Mouse (Mus musculus) neural tube, embryonic 14.5 days (tissue): ENCODE data around the gene Krtap19-2. TPM values are rescaled to one million over a fixed set of nuclear protein-coding genes. Genes with fewer than 3 reads are reported as not detected.

Source experiments
- ATAC-seq: fragments of 200-750 bp; cut with Nextera tagmentation; 2 replicates; pipeline ENCODE4 v1.8.0; 2017; ENCODE audit warnings: low read depth, mild to moderate bottlenecking, moderate TSS enrichment, moderate library complexity
- H3K27ac ChIP-seq: fragments of 300-500 bp; sonication (generic); 2 replicates; pipeline ENCODE4 v1.5.1; 2014; ENCODE audit warnings: low read depth, mild to moderate bottlenecking, control low read depth, low read length, moderate library complexity, mixed read lengths
- H3K27me3 ChIP-seq: fragments of 300-500 bp; sonication (generic); 2 replicates; pipeline ENCODE4 v1.6.1; 2014; ENCODE audit warnings: low read length; ENCODE audit not compliant: control insufficient read depth, insufficient read depth
- H3K36me3 ChIP-seq: fragments of 300-500 bp; sonication (generic); 2 replicates; pipeline ENCODE4 v1.6.1; 2014; ENCODE audit warnings: low read length, mixed read lengths; ENCODE audit not compliant: control insufficient read depth, insufficient read depth
- H3K4me1 ChIP-seq: fragments of 300-500 bp; sonication (generic); 2 replicates; pipeline ENCODE4 v1.6.1; 2014; ENCODE audit warnings: low read length; ENCODE audit not compliant: control insufficient read depth, insufficient read depth
- H3K4me2 ChIP-seq: fragments of 300-500 bp; sonication (generic); 2 replicates; pipeline ENCODE4 v1.6.1; 2014; ENCODE audit warnings: mild to moderate bottlenecking, low read depth, low read length, control low read depth
- H3K4me3 ChIP-seq: fragments of 300-500 bp; sonication (generic); 2 replicates; pipeline ENCODE4 v1.5.1; 2014; ENCODE audit warnings: low read depth, low read length, control low read depth, mixed read lengths
- H3K9ac ChIP-seq: fragments of 300-500 bp; sonication (generic); replicated peaks from 2 replicates; pipeline ENCODE4 v1.6.1; 2014; ENCODE audit warnings: low read depth, mild to moderate bottlenecking, control low read depth, low read length, mixed read lengths
- H3K9me3 ChIP-seq: fragments of 300-500 bp; sonication (generic); 2 replicates; pipeline ENCODE4 v1.6.1; 2016; ENCODE audit warnings: low read length; ENCODE audit not compliant: control insufficient read depth
- WGBS: fragments of 180-500 bp; shearing (Covaris S2); extraction: QIAGEN DNeasy Blood & Tissue Kit; methylation state at CpG from one replicate; pipeline ENCODE4 v1.1.7; 2014; 5-methylcytosine and 5-hydroxymethylcytosine counted together
- polyA plus RNA-seq: library from polyadenylated mRNA; unstranded; fragments of >200 nt; fragmentation: Nextera tagmentation; extraction: Ambion mirVana; gene quantifications from 2 replicates; pipeline ENCODE4 v1.2.1, GENCODE M21; 2014

Krtap19-2 gene
- not detected in 2 replicates for polyA plus RNA-seq

DNA sequence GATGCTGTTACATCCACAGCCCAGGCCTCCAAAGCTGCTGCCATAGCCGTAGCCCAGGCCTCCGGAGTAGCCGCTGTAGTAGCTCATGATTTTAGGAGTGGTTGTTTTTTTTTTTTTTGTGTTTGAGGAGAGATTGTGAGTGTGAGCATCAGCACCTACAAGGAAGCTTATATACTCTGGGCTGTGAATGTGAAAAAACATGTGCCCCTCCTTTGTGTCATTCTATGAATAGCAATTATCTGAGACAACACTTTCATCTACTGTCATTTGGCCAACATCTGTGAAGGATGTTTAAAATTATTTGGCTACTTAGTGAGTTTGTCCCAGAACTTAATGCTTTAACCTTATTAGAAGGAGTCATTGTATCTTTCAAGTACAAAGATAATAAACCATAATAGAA lies at the start of gene Krtap19-2:
Krtap19-2 (minus strand) TSS at position 101 of the 400 bp plus-strand sequence.
- ATAC-seq: no peak
- Histone ChIP-seq H3K27me3 (no peaks in the 10 kb centered on the region), H3K4me2 (no peak within 1 kb of the TSS), H3K36me3 (no peaks in the 10 kb centered on the region), H3K27ac (no peak within 1 kb of the TSS), H3K4me3 (no peak within 1 kb of the TSS), H3K9ac (no peak within 1 kb of the TSS), H3K9me3 (no peaks in the 10 kb centered on the region), H3K4me1 (no peaks in the 10 kb centered on the region)
- WGBS: 91% methylated on average over 3 of the region's 3 CpGs

DNA sequence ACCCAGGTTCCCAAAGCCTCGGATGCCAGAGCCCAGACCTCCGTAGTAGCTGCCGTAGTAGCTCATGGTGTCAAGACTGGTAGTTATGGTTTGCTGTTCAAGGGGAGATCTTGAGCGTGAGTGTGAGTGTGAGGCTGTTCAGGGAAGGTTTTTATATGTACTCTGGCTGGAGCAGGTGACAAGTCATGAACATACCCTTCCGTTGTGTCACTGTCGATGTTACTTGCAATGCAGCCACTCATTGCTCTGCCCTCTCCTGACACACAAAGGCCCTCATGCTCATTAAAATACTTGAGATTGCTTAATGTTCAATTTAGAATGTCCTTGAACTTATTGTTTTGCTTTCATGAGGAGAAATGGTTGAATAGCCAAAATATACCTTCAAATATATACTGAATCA lies 22.3 kb upstream of the Krtap19-2 start, which contains the start of gene Krtap19-5:
Krtap19-5 (minus strand) TSS at position 101 of the 400 bp plus-strand sequence.
- Histone ChIP-seq H3K36me3 (no peaks in the 10 kb centered on the region), H3K9me3 (no peaks in the 10 kb centered on the region), H3K4me3 (no peak within 1 kb of the TSS), H3K4me1 (no peaks in the 10 kb centered on the region), H3K27ac (no peak within 1 kb of the TSS), H3K4me2 (no peak within 1 kb of the TSS), H3K27me3 (no peaks in the 10 kb centered on the region), H3K9ac (no peak within 1 kb of the TSS)
- no peak for ATAC-seq
- 93% methylated on average over 6 of the region's 6 CpGs for WGBS

DNA sequence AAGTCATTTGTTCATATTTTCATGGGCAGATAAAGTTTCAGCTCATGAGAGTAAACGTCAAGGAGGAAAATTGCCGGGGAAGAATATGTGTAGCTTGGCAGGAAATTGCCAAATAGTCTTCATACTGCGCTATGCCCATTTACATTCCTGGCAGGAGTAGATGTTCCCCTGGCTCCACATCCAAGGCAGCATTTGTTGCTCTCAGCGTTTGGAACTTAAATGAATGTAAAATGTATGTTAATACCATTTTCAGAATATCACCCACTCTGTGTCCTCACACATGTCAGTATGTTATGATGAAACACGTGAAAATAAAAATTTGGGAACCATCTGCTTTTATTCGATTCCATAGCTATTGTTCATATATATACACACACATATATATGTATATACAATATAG lies 12.8 kb upstream of the Krtap19-2 start:
- Histone ChIP-seq H3K36me3 (no peaks in the 10 kb centered on the region), H3K4me2 (no peak overlapping the region), H3K27ac (no peak overlapping the region), H3K9me3 (no peaks in the 10 kb centered on the region), H3K27me3 (no peaks in the 10 kb centered on the region), H3K4me3 (no peak overlapping the region), H3K4me1 (no peaks in the 10 kb centered on the region), H3K9ac (no peak overlapping the region)
- 89% methylated on average over 6 of the region's 6 CpGs for WGBS
- ATAC-seq: no peak

DNA sequence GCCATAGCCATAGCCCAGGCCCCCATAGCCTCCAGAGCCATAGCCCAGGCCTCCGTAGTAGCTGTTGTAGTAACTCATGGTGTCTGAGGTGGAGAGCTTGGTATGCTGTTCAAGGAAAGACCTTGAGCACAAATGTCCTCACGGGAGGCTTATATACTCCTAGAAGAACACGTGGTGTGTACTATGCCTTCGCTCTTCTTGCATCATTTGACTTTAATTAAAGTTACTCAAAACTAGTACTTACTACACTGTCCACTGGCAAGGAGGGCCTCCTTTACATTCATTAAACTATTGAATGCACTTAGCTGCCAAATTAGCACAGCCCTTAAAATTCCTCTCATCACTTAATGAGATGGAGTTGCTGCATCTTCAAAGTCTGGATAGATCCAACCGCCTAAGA lies 10.9 kb upstream of the Krtap19-2 start, which contains the start of gene Krtap19-4:
Krtap19-4 (minus strand) TSS at position 101 of the 400 bp plus-strand sequence.
- Histone ChIP-seq H3K9ac (no peak within 1 kb of the TSS), H3K27me3 (no peaks in the 10 kb centered on the region), H3K9me3 (no peaks in the 10 kb centered on the region), H3K27ac (no peak within 1 kb of the TSS), H3K4me1 (no peaks in the 10 kb centered on the region), H3K4me3 (no peak within 1 kb of the TSS), H3K36me3 (no peaks in the 10 kb centered on the region), H3K4me2 (no peak within 1 kb of the TSS)
- 92% methylated on average over 5 of the region's 5 CpGs for WGBS
- ATAC-seq: no peak

DNA sequence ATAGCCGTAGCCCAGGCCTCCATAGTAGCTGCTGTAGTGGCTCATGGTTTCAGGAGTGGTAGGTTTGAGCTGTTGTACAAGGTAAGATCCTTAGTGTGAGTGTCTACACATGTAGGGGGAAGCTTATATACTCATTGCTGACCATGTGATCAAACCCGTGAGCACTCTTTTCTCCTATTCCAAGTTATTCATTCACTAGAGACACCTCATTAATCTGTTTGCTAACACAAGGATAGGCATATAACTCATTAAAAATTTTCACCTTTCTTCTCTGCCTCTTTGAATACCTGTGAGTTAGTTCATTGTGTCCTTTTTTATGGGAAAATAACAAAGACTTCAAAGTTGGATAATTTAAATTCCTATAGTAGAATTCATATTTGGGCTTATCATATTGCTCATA lies 3.9 kb upstream of the Krtap19-2 start, which contains the start of gene Krtap19-3:
Krtap19-3 (minus strand) TSS at position 101 of the 400 bp plus-strand sequence.
- no peak for ATAC-seq

DNA sequence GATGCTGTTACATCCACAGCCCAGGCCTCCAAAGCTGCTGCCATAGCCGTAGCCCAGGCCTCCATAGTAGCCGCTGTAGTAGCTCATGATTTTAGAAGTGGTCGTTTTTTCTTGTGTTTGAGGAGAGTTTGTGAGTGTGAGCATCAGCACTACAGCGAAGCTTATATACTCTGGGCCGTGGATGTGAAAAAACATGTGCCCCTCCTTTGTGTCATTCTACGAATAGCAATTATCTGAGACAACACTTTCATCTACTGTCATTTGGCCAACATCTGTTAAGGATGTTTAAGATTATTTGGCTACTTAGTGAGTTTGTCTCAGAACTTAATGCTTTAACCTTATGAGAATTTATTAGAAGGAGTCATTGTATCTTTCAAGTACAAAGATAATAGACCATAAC lies 4.8 kb downstream of the Krtap19-2 start, which contains the start of gene Krtap19-1:
Krtap19-1 (minus strand) TSS at position 101 of the 400 bp plus-strand sequence.
- Histone ChIP-seq H3K9ac (no peak within 1 kb of the TSS), H3K27me3 (no peaks in the 10 kb centered on the region), H3K9me3 (no peaks in the 10 kb centered on the region), H3K4me3 (no peak within 1 kb of the TSS), H3K4me1 (no peaks in the 10 kb centered on the region), H3K4me2 (no peak within 1 kb of the TSS), H3K27ac (no peak within 1 kb of the TSS), H3K36me3 (no peaks in the 10 kb centered on the region)
- no peak for ATAC-seq
- WGBS: 92% methylated on average over 6 of the region's 6 CpGs

More for the DNA sequence above, 3.9 kb upstream of the Krtap19-2 start, which contains the start of gene Krtap19-3:
- Histone ChIP-seq H3K27ac (no peak within 1 kb of the TSS), H3K27me3 (no peaks in the 10 kb centered on the region), H3K4me1 (no peaks in the 10 kb centered on the region), H3K4me2 (no peak within 1 kb of the TSS), H3K4me3 (no peak within 1 kb of the TSS), H3K9me3 (no peaks in the 10 kb centered on the region), H3K9ac (no peak within 1 kb of the TSS), H3K36me3 (no peaks in the 10 kb centered on the region)
- 87% methylated on average over 2 of the region's 2 CpGs for WGBS

DNA sequence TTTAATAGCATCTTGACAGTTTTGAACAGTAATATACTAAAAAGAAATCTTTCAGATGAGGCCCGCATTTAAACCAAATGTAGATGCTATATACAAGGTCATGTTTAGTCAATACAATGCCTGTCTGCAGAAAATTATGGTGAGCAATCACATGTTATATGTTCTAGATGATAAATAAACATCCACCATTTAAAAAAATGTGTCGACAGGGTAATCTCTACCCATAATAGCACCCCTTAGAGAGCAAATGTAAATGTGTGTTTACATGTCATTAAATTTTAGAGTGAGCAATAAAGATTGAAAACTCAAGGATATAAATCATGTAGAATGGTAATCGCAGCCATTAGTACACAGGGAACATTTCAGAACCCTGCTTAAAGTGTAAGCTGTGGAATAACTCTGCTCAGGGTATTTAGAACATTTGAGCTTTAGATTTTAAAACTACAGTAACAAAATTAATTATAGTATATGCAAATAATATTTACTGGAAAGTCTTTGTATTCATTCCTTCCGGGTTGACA lies 9.1 kb downstream of the Krtap19-2 start:
- no peak overlapping the region for H3K4me3 ChIP-seq
- H3K27ac ChIP-seq: no peak overlapping the region
- no peak overlapping the region for H3K4me2 ChIP-seq
- no peaks in the 10 kb centered on the region for H3K9me3 ChIP-seq
- H3K9ac ChIP-seq: no peak overlapping the region
- WGBS: 63% methylated on average over 4 of the region's 4 CpGs
- H3K27me3 ChIP-seq: no peaks in the 10 kb centered on the region
- H3K4me1 ChIP-seq: no peaks in the 10 kb centered on the region
- H3K36me3 ChIP-seq: no peaks in the 10 kb centered on the region
- ATAC-seq: peak; percentile 63

DNA sequence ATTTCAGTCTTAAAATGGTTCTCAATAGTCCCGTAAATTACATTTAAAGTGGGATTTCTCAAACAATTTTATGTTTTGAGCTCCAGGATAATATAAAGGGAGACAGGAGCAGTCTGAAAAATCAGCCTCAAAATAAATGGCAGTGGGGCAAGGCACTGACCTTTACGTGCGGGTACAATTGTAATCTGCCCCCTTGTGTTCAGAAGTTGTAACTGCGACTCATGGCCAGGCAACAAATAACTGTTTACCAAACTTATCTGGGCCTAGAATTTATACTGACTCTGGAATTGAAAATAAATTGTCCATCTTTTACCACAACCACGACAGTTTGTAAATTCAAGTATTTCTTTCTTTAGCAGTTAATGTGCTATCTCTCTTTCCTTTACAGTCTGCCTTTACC lies 22.6 kb downstream of the Krtap19-2 start:
- Histone ChIP-seq H3K4me3 (no peak overlapping the region), H3K4me2 (no peak overlapping the region), H3K4me1 (no peaks in the 10 kb centered on the region), H3K9me3 (no peaks in the 10 kb centered on the region), H3K36me3 (no peaks in the 10 kb centered on the region), H3K27ac (no peak overlapping the region), H3K9ac (no peak overlapping the region), H3K27me3 (no peaks in the 10 kb centered on the region)
- ATAC-seq: no peak
- 12% methylated on average over 5 of the region's 5 CpGs for WGBS

DNA sequence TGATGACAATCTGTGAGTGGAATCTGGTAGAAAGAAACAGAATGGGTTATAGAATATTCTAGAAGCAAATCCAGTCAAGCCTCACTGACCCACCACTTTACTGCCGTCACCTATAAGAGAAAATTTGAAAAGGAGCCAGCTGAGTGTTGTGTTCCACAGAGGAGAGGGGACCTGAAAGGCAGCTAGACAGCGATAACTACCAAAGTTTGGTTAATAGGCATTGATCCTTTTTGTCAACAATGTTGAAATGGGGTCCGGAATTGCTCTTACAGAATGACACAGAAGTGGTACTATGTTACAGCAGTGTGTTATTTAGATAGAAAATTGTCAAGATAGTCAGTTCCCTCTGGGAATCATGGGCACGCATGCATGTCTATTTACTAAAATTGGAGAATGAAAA lies 25.5 kb downstream of the Krtap19-2 start:
- no peaks in the 10 kb centered on the region for H3K4me1 ChIP-seq
- H3K9me3 ChIP-seq: no peaks in the 10 kb centered on the region
- H3K27ac ChIP-seq: no peak overlapping the region
- no peaks in the 10 kb centered on the region for H3K27me3 ChIP-seq
- ATAC-seq: no peak
- H3K9ac ChIP-seq: no peak overlapping the region
- WGBS: 94% methylated on average over 4 of the region's 4 CpGs
- H3K4me3 ChIP-seq: no peak overlapping the region
- H3K4me2 ChIP-seq: no peak overlapping the region
- no peaks in the 10 kb centered on the region for H3K36me3 ChIP-seq
